Mouse (Mus musculus) CH12.LX (cell line): ENCODE data around the gene Smtn.

Experiments used
- ETS1 ChIP-seq: conservative IDR thresholded peaks from 2 replicates; pipeline ENCODE4 v1.6.1; 2012; ENCODE audit warnings: low read depth, mild to moderate bottlenecking, inconsistent platforms, low read length, improper control_type of control experiment, moderate library complexity
- KAT2A ChIP-seq: IDR thresholded peaks from 2 replicates; pipeline ENCODE4 v1.6.1; 2012; ENCODE audit warnings: low read length, improper control_type of control experiment, inconsistent platforms; ENCODE audit not compliant: insufficient replicate concordance
- ZC3H11A ChIP-seq: IDR thresholded peaks from 2 replicates; pipeline ENCODE4 v1.6.1; 2012; ENCODE audit warnings: low read depth, mild to moderate bottlenecking, inconsistent platforms, low read length, improper control_type of control experiment
- ZNF384 ChIP-seq: IDR thresholded peaks from 2 replicates; pipeline ENCODE4 v1.6.1; 2012; ENCODE audit warnings: low read depth, low read length, improper control_type of control experiment, inconsistent platforms

- TF ChIP-seq ZNF384 (no peak), KAT2A (no peak), ETS1 (no peak), ZC3H11A (no peak)
Observed at GRCm38 (mm10) chr11:3537711-3538110, 2.7 kb downstream of the Smtn start.
